7 mouse cellular contexts compared by ENCODE assay signal in the genomic region with DNA sequence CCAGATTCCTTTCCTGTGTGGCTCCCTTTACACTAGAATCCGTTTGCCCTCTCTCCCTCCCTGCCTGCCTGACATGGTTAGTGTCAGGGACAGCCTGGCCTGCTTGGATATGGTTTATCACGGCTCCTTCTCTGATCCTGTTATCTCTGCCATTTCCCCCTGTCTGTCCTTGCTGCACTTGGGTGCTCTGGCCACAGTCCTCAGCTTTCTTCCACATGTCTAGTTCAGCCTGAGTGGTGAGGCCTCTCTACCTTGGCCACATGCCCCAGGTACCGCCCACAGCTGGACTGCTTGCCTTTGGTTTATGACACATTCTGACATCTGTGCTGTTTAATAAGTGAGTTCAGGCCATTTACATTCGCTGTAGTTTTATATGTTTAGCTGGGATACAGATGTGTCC. TPM values are rescaled to one million over a fixed set of nuclear protein-coding genes. Genes with fewer than 3 reads are reported as not detected.
DNase-seq lines count a peak whose midpoint lies in the region; ATAC-seq lines count a peak whose summit lies in the region.

No protein-coding gene starts in this region.

- no peaks in the 10 kb centered on the region for H3K36me3 ChIP-seq in embryonic facial prominence, embryonic 14.5 days (ENCODE audit: control insufficient read depth, insufficient read depth, low read length)
- no peaks in the 10 kb centered on the region for H3K36me3 ChIP-seq in liver, embryonic 16.5 days (ENCODE audit: control insufficient read depth, insufficient read depth)

- peak; percentile 80 for DNase-seq in adipocyte (ENCODE audit: low spot score)
- no peak for DNase-seq in embryonic facial prominence, embryonic 14.5 days (ENCODE audit: low spot score)
- peak; percentile 73 to 77 for DNase-seq in heart, postnatal 36 days
- DNase-seq in layer of hippocampus, postnatal 14 days (ENCODE audit: low spot score in 2 of 2) = no peak
- DNase-seq in thymus, postnatal 14 days = no peak
- DNase-seq in frontal cortex, adult 2 months (ENCODE audit: extremely low spot score in 1 of 2, low spot score in 1 of 2) = no peak

- 50% methylated on average over 4 of the region's 4 CpGs for WGBS in embryonic facial prominence, embryonic 14.5 days
- 27% methylated on average over 4 of the region's 4 CpGs for WGBS in liver, embryonic 16.5 days (ENCODE audit: insufficient replicate concordance)

- H3K9ac ChIP-seq in embryonic facial prominence, embryonic 14.5 days (ENCODE audit: low read depth, low read length) = no peak overlapping the region
- 0 out of 2 replicates have a peak overlapping the region, but pooled peaks have one; percentile 3 for H3K9ac ChIP-seq in liver, embryonic 16.5 days (ENCODE audit: low read depth, low read length)

- H3K27me3 ChIP-seq in embryonic facial prominence, embryonic 14.5 days (replicated peaks; ENCODE audit: control insufficient read depth, insufficient read depth, low read length) = no peaks in the 10 kb centered on the region
- H3K27me3 ChIP-seq in liver, embryonic 16.5 days (ENCODE audit: control insufficient read depth, insufficient read depth, low read depth, low read length) = no peaks in the 10 kb centered on the region

- no peak overlapping the region for H3K4me2 ChIP-seq in embryonic facial prominence, embryonic 14.5 days (ENCODE audit: low read depth, low read length)
- no peak overlapping the region for H3K4me2 ChIP-seq in liver, embryonic 16.5 days (ENCODE audit: low read depth, low read length)

- H3K4me1 ChIP-seq in embryonic facial prominence, embryonic 14.5 days (ENCODE audit: control insufficient read depth, insufficient read depth, low read length) = peaks cover 19% of the 10 kb centered on the region
- H3K4me1 ChIP-seq in liver, embryonic 16.5 days (ENCODE audit: control insufficient read depth, low read depth, low read length) = peaks cover 47% of the 10 kb centered on the region

- H3K27ac ChIP-seq in embryonic facial prominence, embryonic 14.5 days (replicated peaks; ENCODE audit: low read depth, low read length) = 0 out of 2 replicates have a peak overlapping the region, but pooled peaks have one; percentile 15
- H3K27ac ChIP-seq in liver, embryonic 16.5 days (ENCODE audit: low read length) = peak overlapping the region; percentile 48

- H3K9me3 ChIP-seq in embryonic facial prominence, embryonic 14.5 days (ENCODE audit: control insufficient read depth, low read length) = no peaks in the 10 kb centered on the region
- no peaks in the 10 kb centered on the region for H3K9me3 ChIP-seq in liver, embryonic 16.5 days (replicated peaks; ENCODE audit: control insufficient read depth, low read length)

- no peak for ATAC-seq in embryonic facial prominence, embryonic 14.5 days (ENCODE audit: low read depth)
- peak; percentile 23; the same call in 1 of the 2 replicates for ATAC-seq in liver, embryonic 16.5 days (ENCODE audit: low read depth)

- no peak overlapping the region for H3K4me3 ChIP-seq in embryonic facial prominence, embryonic 14.5 days (ENCODE audit: low read depth, low read length)
- no peak overlapping the region for H3K4me3 ChIP-seq in liver, embryonic 16.5 days (ENCODE audit: low read depth, low read length)

- intact Hi-C loops in heart, postnatal 36 days (cut with DNase I) = no loop called here

RNA-seq across cellular contexts. Expression of gene Zfp710, which starts 11.1 kb away (rescaled TPM):
- polyA plus RNA-seq in embryonic facial prominence, embryonic 14.5 days (2014; fragmentation: Nextera tagmentation; extraction: Ambion mirVana) = 14.2 and 14.3 TPM in 2 replicates
- 10 to 100 TPM; 27.4 to 28.0 TPM for total RNA-seq in heart, postnatal 36 days (2021)
- 6.8 and 7.4 TPM in 2 replicates for polyA plus RNA-seq in liver, embryonic 16.5 days (2015; fragmentation: Nextera tagmentation; extraction: Ambion mirVana)
- total RNA-seq in layer of hippocampus, postnatal 14 days (2021) = 10 to 100 TPM; 17.5 to 18.0 TPM
- 19.5 and 20.2 TPM in 2 replicates for polyA plus RNA-seq in frontal cortex, adult 2 months (2012; rRNA removed)

Comparison
In these comparisons a context has a peak if more than half of its experiments do, and no peak if none do; other contexts are left out.
1. DNase-seq: peak in adipocyte (single experiment) and heart, postnatal 36 days (2 of 2); none in embryonic facial prominence, embryonic 14.5 days (single experiment), layer of hippocampus, postnatal 14 days (0 of 2), thymus, postnatal 14 days (single experiment) and frontal cortex, adult 2 months (0 of 2).